Mouse (Mus musculus) testis, adult 2 months (tissue): Measurements from ENCODE around the gene Palm. TPM values are rescaled to one million over a fixed set of nuclear protein-coding genes. Genes with fewer than 3 reads are reported as not detected.
A peak's percentile ranks its signal among the peaks of the same experiment; 100 is the strongest.

ENCODE experiments used
- H3K27ac ChIP-seq: fragments of 200-500 bp; 2 replicates; pipeline ENCODE4 v1.5.1; 2012; ENCODE audit warnings: low read depth, low read length; ENCODE audit not compliant: control insufficient read depth, insufficient read depth
- H3K27me3 ChIP-seq: fragments of 200-500 bp; 2 replicates; pipeline ENCODE4 v1.6.1; 2012; ENCODE audit warnings: mild to moderate bottlenecking, low read length, moderate library complexity; ENCODE audit not compliant: control insufficient read depth, insufficient read depth
- H3K36me3 ChIP-seq: fragments of 200-500 bp; 2 replicates; pipeline ENCODE4 v1.6.1; 2012; ENCODE audit warnings: mild to moderate bottlenecking, low read length; ENCODE audit not compliant: control insufficient read depth, insufficient read depth
- H3K4me1 ChIP-seq: fragments of 200-500 bp; 2 replicates; pipeline ENCODE4 v1.6.1; 2012; ENCODE audit warnings: low read length; ENCODE audit not compliant: control insufficient read depth, insufficient read depth
- H3K4me3 ChIP-seq: fragments of 200-500 bp; 2 replicates; pipeline ENCODE4 v1.5.1; 2012; ENCODE audit warnings: low read depth, mild to moderate bottlenecking, low read length, moderate library complexity, mixed read lengths; ENCODE audit not compliant: control insufficient read depth
- CTCF ChIP-seq: fragments of 200-500 bp; IDR thresholded peaks from 2 replicates; pipeline ENCODE4 v1.5.1; 2012; ENCODE audit warnings: low read depth, mild to moderate bottlenecking, inconsistent platforms, low read length, moderate library complexity; ENCODE audit not compliant: control insufficient read depth, insufficient read depth, insufficient replicate concordance
- POLR2A ChIP-seq: fragments of 200-500 bp; IDR thresholded peaks from 2 replicates; pipeline ENCODE4 v1.6.1; 2012; ENCODE audit warnings: low read depth, mild to moderate bottlenecking, inconsistent platforms, low read length, moderate library complexity; ENCODE audit not compliant: control insufficient read depth
- polyA plus RNA-seq: library from polyadenylated mRNA; depleted of rRNA; stranded (reverse); fragments of >200 nt; gene quantifications from 2 replicates; pipeline ENCODE4 v1.2.3, GENCODE M21; 2012

Gene Palm
- polyA plus RNA-seq, 1 experiment = 8.1 TPM

- H3K4me1 ChIP-seq = peaks cover 31% of the 10 kb centered on the region
- no peaks in the 10 kb centered on the region for H3K27me3 ChIP-seq
- H3K27ac ChIP-seq = peak overlapping the region; percentile 96
- TF ChIP-seq CTCF (no peak), POLR2A (no peak)
- H3K36me3 ChIP-seq = peaks cover 3% of the 10 kb centered on the region
- peak overlapping the region; percentile 97 for H3K4me3 ChIP-seq
These were observed 60.0 kb downstream of the Palm start for GRCm38 (mm10) chr10:79853392-79853791.

- Histone ChIP-seq H3K36me3 (peaks cover 3% of the 10 kb centered on the region), H3K4me1 (peaks cover 31% of the 10 kb centered on the region), H3K27ac (peak within 1 kb of the TSS; percentile 100), H3K27me3 (no peaks in the 10 kb centered on the region), H3K4me3 (peak within 1 kb of the TSS; percentile 97)
- TF ChIP-seq POLR2A (peak; percentile 77), CTCF (peak; percentile 11; the same call in 1 of the 2 replicates)
These were observed 60.8 kb downstream of the Palm start, which contains the start of gene Ptbp1 for GRCm38 (mm10) chr10:79853860-79854795. Gene Ptbp1, plus strand, starts transcription at chr10:79854427.

- H3K4me1 ChIP-seq = peaks cover 31% of the 10 kb centered on the region
- H3K36me3 ChIP-seq = peaks cover 3% of the 10 kb centered on the region
- peak overlapping the region; percentile 100 for H3K27ac ChIP-seq
- TF ChIP-seq POLR2A = no peak; the same call in 1 of the 2 replicates
- peak overlapping the region; percentile 97 for H3K4me3 ChIP-seq
- H3K27me3 ChIP-seq = no peaks in the 10 kb centered on the region
These were observed 61.6 kb downstream of the Palm start for GRCm38 (mm10) chr10:79854801-79855541.

GRCm38 (mm10) chr10:79855558-79856184 lies 62.3 kb downstream of the Palm start:
- H3K27ac ChIP-seq = peak overlapping the region; percentile 30; the same call in 1 of the 2 replicates

GRCm38 (mm10) chr10:79856280-79856679 lies 62.9 kb downstream of the Palm start:
- Histone ChIP-seq H3K4me1 (peaks cover 29% of the 10 kb centered on the region), H3K27ac (no peak overlapping the region), H3K27me3 (no peaks in the 10 kb centered on the region), H3K36me3 (peaks cover 5% of the 10 kb centered on the region), H3K4me3 (peak overlapping the region; percentile 39)
- TF ChIP-seq POLR2A (no peak), CTCF (no peak)

More at GRCm38 (mm10) chr10:79855558-79856184, 62.3 kb downstream of the Palm start:
- no peaks in the 10 kb centered on the region for H3K27me3 ChIP-seq
- no peak for TF ChIP-seq CTCF
- H3K4me1 ChIP-seq = peaks cover 29% of the 10 kb centered on the region
- H3K4me3 ChIP-seq = peak overlapping the region; percentile 97
- H3K36me3 ChIP-seq = peaks cover 2% of the 10 kb centered on the region

GRCm38 (mm10) chr10:79856704-79857451 lies 63.5 kb downstream of the Palm start:
- Histone ChIP-seq H3K36me3 (peaks cover 5% of the 10 kb centered on the region), H3K4me1 (peaks cover 24% of the 10 kb centered on the region)

More at GRCm38 (mm10) chr10:79856704-79857451, 63.5 kb downstream of the Palm start:
- Histone ChIP-seq H3K27ac (0 out of 2 replicates have a peak overlapping the region, but pooled peaks have one; percentile 11), H3K4me3 (peak overlapping the region; percentile 39), H3K27me3 (no peaks in the 10 kb centered on the region)
- TF ChIP-seq POLR2A = no peak
- TF ChIP-seq CTCF = no peak
